Mouse (Mus musculus): ENCODE data around the gene Nelfcd. TPM values are rescaled to one million over a fixed set of nuclear protein-coding genes. Genes with fewer than 3 reads are reported as not detected.

Nelfcd gene
- total RNA-seq (2021), result 10 to 100 TPM; 46.2 to 50.4 TPM
- long read RNA-seq, experiment 1, transcript Nelfcd-202 (15 exons, 2,279 nt), result major isoform, 110 of 134 reads
- long read RNA-seq, experiment 1, partial matches to known transcripts, result 7 of 134 reads
- long read RNA-seq, experiment 1, other reads (novel, unspliced or antisense), result 17 of 134 reads
- long read RNA-seq, experiment 2, transcript Nelfcd-202 (15 exons, 2,279 nt), result major isoform, 83 of 94 reads
- long read RNA-seq, experiment 2, partial matches to known transcripts, result 2 of 94 reads
- long read RNA-seq, experiment 2, other reads (novel, unspliced or antisense), result 8 of 94 reads

GRCm38 (mm10) chr2:174415731-174416310, at the start of gene Nelfcd:
Gene Nelfcd, plus strand, starts transcription at chr2:174415804.
- intact Hi-C loops (cut with DNase I), result loop anchor here (5.0 kb wide), 1 partner anchor 74 kb away; no protein-coding TSS in a partner anchor
- peak; percentile 94 to 95 for DNase-seq (ENCODE audit: low spot score in 2 of 2)

- no peak for DNase-seq (ENCODE audit: low spot score in 2 of 2)
- intact Hi-C loops (cut with DNase I), result no loop called here
These were observed 49.0 kb upstream of the Nelfcd start for GRCm38 (mm10) chr2:174366571-174366970.

- intact Hi-C loops (cut with DNase I), result no loop called here
- no peak for DNase-seq (ENCODE audit: low spot score in 2 of 2)
These were observed 34.6 kb upstream of the Nelfcd start for GRCm38 (mm10) chr2:174381021-174381420.

- no peak for DNase-seq (ENCODE audit: low spot score in 2 of 2)
- intact Hi-C loops (cut with DNase I), result no loop called here
These were observed 23.7 kb upstream of the Nelfcd start for GRCm38 (mm10) chr2:174391936-174392335.

- intact Hi-C loops (cut with DNase I), result no loop called here
- no peak for DNase-seq (ENCODE audit: low spot score in 2 of 2)
These were observed 23.1 kb upstream of the Nelfcd start for GRCm38 (mm10) chr2:174392554-174392953.

- no peak for DNase-seq (ENCODE audit: low spot score in 2 of 2)
- intact Hi-C loops (cut with DNase I), result no loop called here
These were observed 22.2 kb upstream of the Nelfcd start for GRCm38 (mm10) chr2:174393383-174393782.

GRCm38 (mm10) chr2:174396643-174397042, 19.0 kb upstream of the Nelfcd start:
- intact Hi-C loops (cut with DNase I), result no loop called here
- DNase-seq (ENCODE audit: low spot score in 2 of 2), result no peak

GRCm38 (mm10) chr2:174397065-174397464, 18.5 kb upstream of the Nelfcd start:
- intact Hi-C loops (cut with DNase I), result no loop called here

GRCm38 (mm10) chr2:174397881-174398280, 17.7 kb upstream of the Nelfcd start:
- no peak for DNase-seq (ENCODE audit: low spot score in 2 of 2)
- intact Hi-C loops (cut with DNase I), result no loop called here

More at GRCm38 (mm10) chr2:174397065-174397464, 18.5 kb upstream of the Nelfcd start:
- no peak for DNase-seq (ENCODE audit: low spot score in 2 of 2)

- DNase-seq (ENCODE audit: low spot score in 2 of 2), result no peak
- intact Hi-C loops (cut with DNase I), result no loop called here
These were observed 15.2 kb upstream of the Nelfcd start for GRCm38 (mm10) chr2:174400396-174400795.

GRCm38 (mm10) chr2:174410222-174410621, 5.4 kb upstream of the Nelfcd start:
- intact Hi-C loops (cut with DNase I), result no loop called here
- no peak for DNase-seq (ENCODE audit: low spot score in 2 of 2)

- DNase-seq (ENCODE audit: low spot score in 2 of 2), result no peak
- intact Hi-C loops (cut with DNase I), result no loop called here
These were observed 2.5 kb upstream of the Nelfcd start for GRCm38 (mm10) chr2:174413127-174413526.

GRCm38 (mm10) chr2:174415001-174415730, 438 bp upstream of the Nelfcd start:
- DNase-seq (ENCODE audit: low spot score in 2 of 2), result no peak
- intact Hi-C loops (cut with DNase I), result loop anchor here (5.0 kb wide), 1 partner anchor 73 kb away; no protein-coding TSS in a partner anchor

GRCm38 (mm10) chr2:174421107-174421506, 5.5 kb downstream of the Nelfcd start:
- DNase-seq (ENCODE audit: low spot score in 2 of 2), result no peak
- intact Hi-C loops (cut with DNase I), result no loop called here

GRCm38 (mm10) chr2:174424301-174425085, 8.9 kb downstream of the Nelfcd start:
- intact Hi-C loops (cut with DNase I), result no loop called here
- no peak for DNase-seq (ENCODE audit: low spot score in 2 of 2)

- intact Hi-C loops (cut with DNase I), result no loop called here
- no peak for DNase-seq (ENCODE audit: low spot score in 2 of 2)
These were observed 11.3 kb downstream of the Nelfcd start for GRCm38 (mm10) chr2:174426856-174427255.

GRCm38 (mm10) chr2:174428076-174428835, 12.7 kb downstream of the Nelfcd start:
- no peak for DNase-seq (ENCODE audit: low spot score in 2 of 2)
- intact Hi-C loops (cut with DNase I), result no loop called here

- no peak for DNase-seq (ENCODE audit: low spot score in 2 of 2)
- intact Hi-C loops (cut with DNase I), result no loop called here
These were observed 13.5 kb downstream of the Nelfcd start for GRCm38 (mm10) chr2:174428996-174429591.

- intact Hi-C loops (cut with DNase I), result no loop called here
- no peak for DNase-seq (ENCODE audit: low spot score in 2 of 2)
These were observed 19.3 kb downstream of the Nelfcd start for GRCm38 (mm10) chr2:174434943-174435342.
